Mouse (Mus musculus) CH12.LX (cell line): ENCODE data around the gene Dnajc28.

ENCODE experiments used
- E2F4 ChIP-seq: IDR thresholded peaks from 2 replicates; pipeline ENCODE4 v1.6.1; 2011; ENCODE audit warnings: low read depth, low read length, improper control_type of control experiment; ENCODE audit not compliant: insufficient replicate concordance
- RCOR1 ChIP-seq: conservative IDR thresholded peaks from 2 replicates; pipeline ENCODE4 v1.6.1; 2012; ENCODE audit warnings: low read depth, mild to moderate bottlenecking, inconsistent platforms, low read length, improper control_type of control experiment

DNA sequence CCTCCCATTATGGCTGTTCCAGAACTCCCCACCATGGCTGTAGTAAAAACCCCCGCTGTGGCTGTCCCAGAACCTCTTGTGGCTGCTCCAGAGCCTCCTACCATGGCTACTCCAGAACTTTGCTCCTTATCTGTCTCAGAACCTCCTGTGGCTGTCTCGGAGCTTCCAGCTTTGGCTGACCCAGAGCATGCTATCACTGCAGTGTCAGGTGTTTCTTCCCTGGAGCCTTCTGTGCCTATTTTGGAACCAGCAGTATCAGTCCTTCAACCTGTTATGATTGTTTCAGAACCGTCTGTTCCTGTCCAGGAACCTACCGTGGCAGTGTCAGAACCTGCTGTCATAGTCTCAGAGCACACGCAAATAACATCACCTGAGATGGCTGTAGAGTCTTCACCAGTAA, 39.6 kb upstream of the Dnajc28 start:
- TF ChIP-seq RCOR1: no peak
- no peak for TF ChIP-seq E2F4
